Mouse (Mus musculus) ES-Bruce4 (cell line): ENCODE results near the gene Mdh2.

ENCODE experiments used
- CTCF ChIP-seq: IDR thresholded peaks from one replicate; pipeline ENCODE4 v1.8.1; 2011; ENCODE audit warnings: low read depth, low read length
- EP300 ChIP-seq: IDR thresholded peaks from 2 replicates; pipeline ENCODE4 v1.6.1; 2011; ENCODE audit warnings: low read depth, low read length; ENCODE audit not compliant: insufficient read depth
- POLR2A ChIP-seq: IDR thresholded peaks from one replicate; pipeline ENCODE4 v1.8.1; 2011; ENCODE audit warnings: low read length; ENCODE audit not compliant: insufficient read depth

GRCm38 (mm10) chr5:135772519-135772918 is 5.8 kb upstream of the Mdh2 start:
- TF ChIP-seq CTCF (no peak), POLR2A (no peak), EP300 (no peak)
